Mouse (Mus musculus): ENCODE data around the gene Gm10837. TPM values are rescaled to one million over a fixed set of nuclear protein-coding genes. Genes with fewer than 3 reads are reported as not detected.

Gm10837 gene
- not detected in 2 replicates for polyA plus RNA-seq (2011; ENCODE audit: insufficient read length, low read depth, missing spikeins)

GRCm38 (mm10) chr14:122490441-122491328 is at the start of gene Gm10837:
TSS of gene Gm10837 (plus strand) at chr14:122490586.
- H3K4me1 ChIP-seq (ENCODE audit: control insufficient read depth, insufficient read depth, low read length) = no peaks in the 10 kb centered on the region
- H3K4me3 ChIP-seq (ENCODE audit: insufficient read depth, low read length) = no peak within 1 kb of the TSS
- TF ChIP-seq POLR2A (IDR thresholded peaks at IDR 0.05; ENCODE audit: low read depth, low read length) (no peak), CTCF (IDR thresholded peaks at IDR 0.05; ENCODE audit: borderline replicate concordance, insufficient read depth, low read length) (no peak)
- no peak within 1 kb of the TSS for H3K27ac ChIP-seq (ENCODE audit: insufficient read depth, low read length)

- Histone ChIP-seq H3K4me3 (ENCODE audit: insufficient read depth, low read length) (no peak overlapping the region), H3K4me1 (ENCODE audit: control insufficient read depth, insufficient read depth, low read length) (no peaks in the 10 kb centered on the region), H3K27ac (ENCODE audit: insufficient read depth, low read length) (no peak overlapping the region)
- no peak for TF ChIP-seq POLR2A (IDR thresholded peaks at IDR 0.05; ENCODE audit: low read depth, low read length)
- no peak for TF ChIP-seq CTCF (IDR thresholded peaks at IDR 0.05; ENCODE audit: borderline replicate concordance, insufficient read depth, low read length)
Measured at GRCm38 (mm10) chr14:122449601-122450495, 40.5 kb upstream of the Gm10837 start.

GRCm38 (mm10) chr14:122450496-122451382 is 39.6 kb upstream of the Gm10837 start, which contains the start of gene Gm5089:
TSS of gene Gm5089 (minus strand) at chr14:122451115.
- no peak within 1 kb of the TSS for H3K27ac ChIP-seq (ENCODE audit: insufficient read depth, low read length)
- TF ChIP-seq CTCF (IDR thresholded peaks at IDR 0.05; ENCODE audit: borderline replicate concordance, insufficient read depth, low read length) (no peak), POLR2A (IDR thresholded peaks at IDR 0.05; ENCODE audit: low read depth, low read length) (no peak)
- H3K4me3 ChIP-seq (ENCODE audit: insufficient read depth, low read length) = peak within 1 kb of the TSS; percentile 7; the same call in 1 of the 2 replicates
- H3K4me1 ChIP-seq (ENCODE audit: control insufficient read depth, insufficient read depth, low read length) = no peaks in the 10 kb centered on the region

- TF ChIP-seq CTCF (IDR thresholded peaks at IDR 0.05; ENCODE audit: borderline replicate concordance, insufficient read depth, low read length) (no peak), POLR2A (IDR thresholded peaks at IDR 0.05; ENCODE audit: low read depth, low read length) (no peak)
- Histone ChIP-seq H3K27ac (ENCODE audit: insufficient read depth, low read length) (no peak overlapping the region), H3K4me3 (ENCODE audit: insufficient read depth, low read length) (no peak overlapping the region), H3K4me1 (ENCODE audit: control insufficient read depth, insufficient read depth, low read length) (no peaks in the 10 kb centered on the region)
Measured at GRCm38 (mm10) chr14:122451551-122452145, 38.7 kb upstream of the Gm10837 start.

GRCm38 (mm10) chr14:122452701-122453387 is 37.5 kb upstream of the Gm10837 start:
- TF ChIP-seq CTCF (IDR thresholded peaks at IDR 0.05; ENCODE audit: borderline replicate concordance, insufficient read depth, low read length) = no peak
- no peak for TF ChIP-seq POLR2A (IDR thresholded peaks at IDR 0.05; ENCODE audit: low read depth, low read length)
- no peaks in the 10 kb centered on the region for H3K4me1 ChIP-seq (ENCODE audit: control insufficient read depth, insufficient read depth, low read length)
- no peak overlapping the region for H3K4me3 ChIP-seq (ENCODE audit: insufficient read depth, low read length)
- H3K27ac ChIP-seq (ENCODE audit: insufficient read depth, low read length) = no peak overlapping the region

GRCm38 (mm10) chr14:122453388-122453995 is 36.9 kb upstream of the Gm10837 start:
- TF ChIP-seq POLR2A (IDR thresholded peaks at IDR 0.05; ENCODE audit: low read depth, low read length) (no peak), CTCF (IDR thresholded peaks at IDR 0.05; ENCODE audit: borderline replicate concordance, insufficient read depth, low read length) (no peak)
- no peaks in the 10 kb centered on the region for H3K4me1 ChIP-seq (ENCODE audit: control insufficient read depth, insufficient read depth, low read length)
- H3K4me3 ChIP-seq (ENCODE audit: insufficient read depth, low read length) = no peak overlapping the region
- no peak overlapping the region for H3K27ac ChIP-seq (ENCODE audit: insufficient read depth, low read length)

- TF ChIP-seq CTCF (IDR thresholded peaks at IDR 0.05; ENCODE audit: borderline replicate concordance, insufficient read depth, low read length) (no peak), POLR2A (IDR thresholded peaks at IDR 0.05; ENCODE audit: low read depth, low read length) (no peak)
- H3K27ac ChIP-seq (ENCODE audit: insufficient read depth, low read length) = no peak overlapping the region
- H3K4me1 ChIP-seq (ENCODE audit: control insufficient read depth, insufficient read depth, low read length) = no peaks in the 10 kb centered on the region
- H3K4me3 ChIP-seq (ENCODE audit: insufficient read depth, low read length) = no peak overlapping the region
Measured at GRCm38 (mm10) chr14:122453996-122454738, 36.2 kb upstream of the Gm10837 start.

Data from embryonic fibroblast, embryonic 13.5 days (primary cell).